Comparison of ENCODE assay signal across 8 mouse cellular contexts in genomic region chr4:133169237-133170055, GRCm38 (mm10). TPM values are rescaled to one million over a fixed set of nuclear protein-coding genes. Genes with fewer than 3 reads are reported as not detected.
A peak's percentile ranks its signal among the peaks of the same experiment; 100 is the strongest.
DNase-seq lines count a peak whose midpoint lies in the region; ATAC-seq and TF ChIP-seq lines count a peak whose summit lies in the region.

No protein-coding gene starts in this region.

- H3K36me3 ChIP-seq in limb, embryonic 15.5 days: peaks cover 12% of the 10 kb centered on the region
- peaks cover 11% of the 10 kb centered on the region for H3K36me3 ChIP-seq in small intestine, adult 2 months (ENCODE audit: control insufficient read depth, insufficient read depth, low read length)

- H3K27ac ChIP-seq in limb, embryonic 15.5 days: peak overlapping the region; percentile 61
- peak overlapping the region; percentile 93 for H3K27ac ChIP-seq in small intestine, adult 2 months (ENCODE audit: insufficient read depth, low read depth, low read length)
- H3K27ac ChIP-seq in cerebellum, adult 2 months (ENCODE audit: insufficient read depth, low read length): no peak overlapping the region; the same call in 1 of the 2 replicates

- H3K4me1 ChIP-seq in lung, adult 2 months (ENCODE audit: control insufficient read depth, insufficient read depth, low read length): peaks cover 46% of the 10 kb centered on the region
- H3K4me1 ChIP-seq in limb, embryonic 15.5 days: peaks cover 28% of the 10 kb centered on the region
- H3K4me1 ChIP-seq in small intestine, adult 2 months (ENCODE audit: control insufficient read depth, insufficient read depth, insufficient read length, low read length): peaks cover 27% of the 10 kb centered on the region; the same call in 1 of the 2 replicates
- H3K4me1 ChIP-seq in cerebellum, adult 2 months (ENCODE audit: control insufficient read depth, insufficient read depth, low read length): peaks cover 3% of the 10 kb centered on the region; the same call in 1 of the 2 replicates

- no peaks in the 10 kb centered on the region for H3K27me3 ChIP-seq in limb, embryonic 15.5 days
- no peaks in the 10 kb centered on the region for H3K27me3 ChIP-seq in small intestine, adult 2 months (ENCODE audit: control insufficient read depth, insufficient read depth, low read length)
- no peaks in the 10 kb centered on the region for H3K27me3 ChIP-seq in cerebellum, adult 2 months (ENCODE audit: control insufficient read depth, insufficient read depth, low read length)

- no peak for TF ChIP-seq CTCF in lung, adult 2 months (IDR thresholded peaks at IDR 0.05; ENCODE audit: insufficient read depth, low read length)
- TF ChIP-seq CTCF in small intestine, adult 2 months (IDR thresholded peaks at IDR 0.05; ENCODE audit: extremely low read depth, insufficient read length, insufficient replicate concordance, low read depth, low read length): no peak
- TF ChIP-seq CTCF in cerebellum, adult 2 months (IDR thresholded peaks at IDR 0.05; ENCODE audit: borderline replicate concordance, insufficient read depth, low read depth, low read length): no peak

- H3K4me3 ChIP-seq in lung, adult 2 months (replicated peaks; ENCODE audit: extremely low read depth, low read depth, low read length): no peak overlapping the region
- no peak overlapping the region for H3K4me3 ChIP-seq in limb, embryonic 15.5 days
- no peak overlapping the region for H3K4me3 ChIP-seq in small intestine, adult 2 months (ENCODE audit: low read depth, low read length)
- no peak overlapping the region for H3K4me3 ChIP-seq in cerebellum, adult 2 months (replicated peaks; ENCODE audit: insufficient read depth, low read depth, low read length)

- WGBS in lung, adult 2 months: 29% methylated on average over 10 of the region's 10 CpGs
- 81% methylated on average over 10 of the region's 10 CpGs for WGBS in limb, embryonic 15.5 days
- WGBS in small intestine, adult 2 months: 30% methylated on average over 10 of the region's 10 CpGs
- 87% methylated on average over 10 of the region's 10 CpGs for WGBS in cerebellum, adult 2 months

- H3K4me2 ChIP-seq in limb, embryonic 15.5 days: no peak overlapping the region

- DNase-seq in lung, adult 18-20 months: peak; percentile 74 to 79
- no peak for DNase-seq in lung, adult 2 months
- DNase-seq in right cerebral cortex, adult 2 months (ENCODE audit: low spot score in 2 of 2): no peak
- no peak for DNase-seq in cerebellum, adult 2 months
- no peak for DNase-seq in layer of hippocampus, postnatal 36 days

- no peak for TF ChIP-seq POLR2A in lung, adult 2 months (IDR thresholded peaks at IDR 0.05; ENCODE audit: borderline replicate concordance, extremely low read depth, low read depth, low read length)
- TF ChIP-seq POLR2A in small intestine, adult 2 months (IDR thresholded peaks at IDR 0.05; ENCODE audit: low read depth, low read length): no peak
- TF ChIP-seq POLR2A in cerebellum, adult 2 months (IDR thresholded peaks at IDR 0.05; ENCODE audit: borderline replicate concordance, insufficient read depth, low read length): no peak

- no peaks in the 10 kb centered on the region for H3K9me3 ChIP-seq in limb, embryonic 15.5 days

- peak; percentile 83 for ATAC-seq in granulocyte monocyte progenitor cell, adult 5-6 weeks (replicated peaks; ENCODE audit: poor library complexity, severe bottlenecking)
- ATAC-seq in limb, embryonic 15.5 days (ENCODE audit: insufficient number of reproducible peaks, low FRiP score, low TSS enrichment, low read depth): no peak

- H3K9ac ChIP-seq in limb, embryonic 15.5 days: no peak overlapping the region

RNA-seq across cellular contexts. Expression of gene Wasf2, which starts 39.1 kb away (rescaled TPM):
- 91.7 and 109 TPM in 2 replicates for polyA plus RNA-seq in lung, adult 2 months (2012; rRNA removed)
- 109 and 147 TPM in 2 replicates for total RNA-seq in granulocyte monocyte progenitor cell, adult 5-6 weeks (2014; fragmentation: Nextera tagmentation)
- total RNA-seq in granulocyte monocyte progenitor cell, adult 5-6 weeks (2017): 34.1 and 37.3 TPM in 2 replicates
- 117 and 129 TPM in 2 replicates for polyA plus RNA-seq in limb, embryonic 15.5 days (2015; fragmentation: Nextera tagmentation; extraction: Ambion mirVana)
- polyA plus RNA-seq in small intestine, adult 2 months (2012; rRNA removed): 37.6 and 97.6 TPM in 2 replicates
- 15.0 and 16.3 TPM in 2 replicates for polyA plus RNA-seq in cerebellum, adult 2 months (2012; rRNA removed)
- 10 to 100 TPM; 28.7 to 32.8 TPM for total RNA-seq in layer of hippocampus, postnatal 36 days (2021)

RNA-seq across cellular contexts. Expression of gene Cd164l2, which starts 42.5 kb away (rescaled TPM):
- 2.8 and 4.3 TPM in 2 replicates for polyA plus RNA-seq in lung, adult 2 months (2012; rRNA removed)
- not detected in 2 replicates for total RNA-seq in granulocyte monocyte progenitor cell, adult 5-6 weeks (2014; fragmentation: Nextera tagmentation)
- not detected in 2 replicates for total RNA-seq in granulocyte monocyte progenitor cell, adult 5-6 weeks (2017)
- polyA plus RNA-seq in limb, embryonic 15.5 days (2015; fragmentation: Nextera tagmentation; extraction: Ambion mirVana): 3.6 and 5.2 TPM in 2 replicates
- 0.61 and 0.93 TPM in 2 replicates for polyA plus RNA-seq in small intestine, adult 2 months (2012; rRNA removed)
- polyA plus RNA-seq in cerebellum, adult 2 months (2012; rRNA removed): 7.4 and 10.9 TPM in 2 replicates
- total RNA-seq in layer of hippocampus, postnatal 36 days (2021): 1 to 10 TPM; 3.7 to 5.8 TPM

RNA-seq across cellular contexts. Expression of gene Gpr3, which starts 42.9 kb away (rescaled TPM):
- polyA plus RNA-seq in lung, adult 2 months (2012; rRNA removed): 0.18 and 0.60 TPM in 2 replicates
- total RNA-seq in granulocyte monocyte progenitor cell, adult 5-6 weeks (2014; fragmentation: Nextera tagmentation): not detected in 2 replicates
- total RNA-seq in granulocyte monocyte progenitor cell, adult 5-6 weeks (2017): 0.36 TPM in 1 of 2 replicates, not detected in the other
- not detected in 2 replicates for polyA plus RNA-seq in limb, embryonic 15.5 days (2015; fragmentation: Nextera tagmentation; extraction: Ambion mirVana)
- 0.17 TPM in 1 of 2 replicates, not detected in the other for polyA plus RNA-seq in small intestine, adult 2 months (2012; rRNA removed)
- polyA plus RNA-seq in cerebellum, adult 2 months (2012; rRNA removed): 10.1 and 10.9 TPM in 2 replicates
- total RNA-seq in layer of hippocampus, postnatal 36 days (2021): 1 to 10 TPM; 6.8 to 7.3 TPM

Comparison
In these comparisons a context has a peak if more than half of its experiments do, and no peak if none do; other contexts are left out.
1. DNase-seq: peak in lung, adult 18-20 months (2 of 2); none in lung, adult 2 months (single experiment), right cerebral cortex, adult 2 months (0 of 2), cerebellum, adult 2 months (0 of 2) and layer of hippocampus, postnatal 36 days (0 of 2).